Mouse (Mus musculus) forebrain, postnatal 0 days (tissue): ENCODE data around the gene Ssbp3. TPM values are rescaled to one million over a fixed set of nuclear protein-coding genes. Genes with fewer than 3 reads are reported as not detected.

ENCODE experiments used
- ATAC-seq: fragments of 200-750 bp; cut with Nextera tagmentation; 2 replicates; pipeline ENCODE4 v1.8.0; 2017; ENCODE audit warnings: mild to moderate bottlenecking, moderate library complexity
- DNase-seq: peaks from one replicate; pipeline ENCODE4 v3.0.0-alpha.2; 2015
- H3K27ac ChIP-seq: fragments of 300-500 bp; sonication (generic); 2 replicates; pipeline ENCODE4 v1.5.1; 2014; ENCODE audit warnings: low read depth, mild to moderate bottlenecking, antibody characterized with exemption, low read length, moderate library complexity, mixed read lengths
- H3K27me3 ChIP-seq: fragments of 300-500 bp; sonication (generic); 2 replicates; pipeline ENCODE4 v1.6.1; 2014; ENCODE audit warnings: mild to moderate bottlenecking, low read length, mixed read lengths; ENCODE audit not compliant: insufficient read depth
- H3K36me3 ChIP-seq: fragments of 300-500 bp; sonication (generic); 2 replicates; pipeline ENCODE4 v1.6.1; 2014; ENCODE audit warnings: mild to moderate bottlenecking, moderate library complexity; ENCODE audit not compliant: insufficient read depth
- H3K4me1 ChIP-seq: fragments of 300-500 bp; sonication (generic); 2 replicates; pipeline ENCODE4 v1.6.1; 2014; ENCODE audit warnings: antibody characterized with exemption; ENCODE audit not compliant: insufficient read depth
- H3K4me2 ChIP-seq: fragments of 300-500 bp; sonication (generic); 2 replicates; pipeline ENCODE4 v1.6.1; 2014; ENCODE audit warnings: low read depth, mild to moderate bottlenecking, moderate library complexity
- H3K4me3 ChIP-seq: fragments of 300-500 bp; sonication (generic); 2 replicates; pipeline ENCODE4 v1.5.1; 2014; ENCODE audit warnings: low read depth, low read length, mixed read lengths
- H3K9ac ChIP-seq: fragments of 300-500 bp; sonication (generic); 2 replicates; pipeline ENCODE4 v1.6.1; 2014; ENCODE audit warnings: mild to moderate bottlenecking
- H3K9me3 ChIP-seq: fragments of 300-500 bp; sonication (generic); 2 replicates; pipeline ENCODE4 v1.6.1; 2016; ENCODE audit warnings: low read length
- CTCF ChIP-seq: sonication (generic); IDR thresholded peaks from 2 replicates; pipeline ENCODE4 v1.5.1; 2016; ENCODE audit warnings: antibody characterized with exemption, control low read depth, low read depth
- WGBS: fragments of 180-500 bp; shearing (Covaris S2); extraction: QIAGEN DNeasy Blood & Tissue Kit; methylation state at CpG from one replicate; pipeline ENCODE4 v1.1.7; 2014; 5-methylcytosine and 5-hydroxymethylcytosine counted together
- polyA plus RNA-seq: library from polyadenylated mRNA; unstranded; fragments of >200 nt; fragmentation: Nextera tagmentation; extraction: Ambion mirVana; gene quantifications from 2 replicates; pipeline ENCODE4 v1.2.1, GENCODE M21; 2015
- total RNA-seq: library from RNA; depleted of rRNA; stranded (reverse); fragments of >200 nt; gene quantifications from 2 replicates; pipeline ENCODE4 v1.2.3, GENCODE M21; 2014

Ssbp3 gene
- total and polyA plus RNA-seq, 2 experiments from 2014 or later = 117 to 137 TPM

GRCm38 (mm10) chr4:107024899-107025298, 114.4 kb downstream of the Ssbp3 start:
- H3K27me3 ChIP-seq = no peaks in the 10 kb centered on the region
- H3K27ac ChIP-seq = no peak overlapping the region
- DNase-seq (no peak), ATAC-seq (no peak)
- 65% methylated on average over 7 of the region's 7 CpGs for WGBS
- no peak overlapping the region for H3K4me2 ChIP-seq
- H3K36me3 ChIP-seq = 0 out of 2 replicates have a peak, but pooled peaks cover 7% of the 10 kb centered on the region
- no peak overlapping the region for H3K9ac ChIP-seq
- no peak for TF ChIP-seq CTCF
- H3K9me3 ChIP-seq = no peaks in the 10 kb centered on the region
- no peak overlapping the region for H3K4me3 ChIP-seq
- no peaks in the 10 kb centered on the region for H3K4me1 ChIP-seq

DNA sequence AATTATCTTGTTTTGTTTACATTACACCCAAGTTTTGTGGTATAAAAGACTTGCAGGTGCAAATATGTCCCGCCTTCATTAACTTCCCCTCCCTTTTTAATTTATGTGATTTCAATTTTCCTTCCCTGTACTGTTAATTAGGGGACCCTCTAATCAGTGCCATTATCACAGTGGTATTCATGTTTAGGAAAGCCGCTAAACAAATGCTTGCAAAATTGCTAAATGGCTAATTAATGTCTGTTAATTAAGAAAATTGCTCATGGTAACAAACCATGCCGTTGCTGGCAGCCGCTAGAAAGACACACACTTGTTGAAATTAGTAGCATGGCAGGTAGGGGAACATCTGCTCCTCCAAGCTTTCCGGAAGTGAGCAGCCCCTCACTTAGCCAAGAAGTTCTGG, 114.9 kb downstream of the Ssbp3 start:
- 0 out of 2 replicates have a peak, but pooled peaks cover 7% of the 10 kb centered on the region for H3K36me3 ChIP-seq
- no peaks in the 10 kb centered on the region for H3K27me3 ChIP-seq
- no peaks in the 10 kb centered on the region for H3K4me1 ChIP-seq
- no peak for TF ChIP-seq CTCF
- no peak overlapping the region for H3K9ac ChIP-seq
- no peak overlapping the region for H3K27ac ChIP-seq
- DNase-seq (no peak), ATAC-seq (no peak; the same call in 1 of the 2 replicates)
- H3K9me3 ChIP-seq = no peaks in the 10 kb centered on the region
- 24% methylated on average over 5 of the region's 5 CpGs for WGBS
- H3K4me3 ChIP-seq = no peak overlapping the region
- H3K4me2 ChIP-seq = no peak overlapping the region

DNA sequence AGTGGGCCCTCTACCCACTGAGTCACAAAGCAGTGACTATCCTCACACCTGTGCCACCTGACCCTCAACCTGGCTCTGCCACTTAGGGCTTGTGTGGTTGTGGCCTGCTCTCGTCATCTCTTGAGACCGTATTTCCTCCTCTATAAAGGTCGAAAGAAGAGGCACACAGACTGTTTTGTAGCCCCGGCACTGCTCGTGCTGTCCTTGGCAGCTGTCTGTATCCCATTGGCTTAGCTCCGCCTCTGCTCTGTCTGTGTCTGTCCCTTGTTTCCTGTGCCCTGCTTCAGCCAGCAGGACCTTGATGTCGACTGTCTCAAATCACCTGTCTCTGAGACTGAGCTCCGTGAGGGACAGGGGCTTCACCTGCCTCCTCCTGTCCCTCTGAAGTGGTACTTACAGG, 116.0 kb downstream of the Ssbp3 start:
- H3K4me2 ChIP-seq = no peak overlapping the region
- H3K9me3 ChIP-seq = no peaks in the 10 kb centered on the region
- no peaks in the 10 kb centered on the region for H3K27me3 ChIP-seq
- no peak for ATAC-seq
- peaks cover 13% of the 10 kb centered on the region; the same call in 1 of the 2 replicates for H3K36me3 ChIP-seq
- TF ChIP-seq CTCF = no peak
- no peaks in the 10 kb centered on the region for H3K4me1 ChIP-seq
- DNase-seq = no peak
- WGBS = 54% methylated on average over 8 of the region's 8 CpGs
- H3K27ac ChIP-seq = no peak overlapping the region
- no peak overlapping the region for H3K4me3 ChIP-seq
- no peak overlapping the region for H3K9ac ChIP-seq

- Histone ChIP-seq H3K36me3 (peaks cover 49% of the 10 kb centered on the region), H3K4me1 (no peaks in the 10 kb centered on the region), H3K9ac (no peak overlapping the region), H3K27me3 (no peaks in the 10 kb centered on the region), H3K9me3 (no peaks in the 10 kb centered on the region), H3K4me3 (no peak overlapping the region), H3K4me2 (no peak overlapping the region), H3K27ac (no peak overlapping the region)
- WGBS = 93% methylated on average over 4 of the region's 4 CpGs
- no peak for ATAC-seq
- no peak for DNase-seq
- TF ChIP-seq CTCF = no peak
Measured at GRCm38 (mm10) chr4:107035689-107036088, 125.2 kb downstream of the Ssbp3 start.

- no peak for TF ChIP-seq CTCF
- no peak for ATAC-seq
- Histone ChIP-seq H3K4me3 (no peak overlapping the region), H3K27ac (no peak overlapping the region), H3K4me2 (no peak overlapping the region), H3K9ac (no peak overlapping the region), H3K9me3 (no peaks in the 10 kb centered on the region), H3K4me1 (no peaks in the 10 kb centered on the region), H3K27me3 (no peaks in the 10 kb centered on the region), H3K36me3 (peaks cover 52% of the 10 kb centered on the region)
- WGBS = 97% methylated on average over 2 of the region's 2 CpGs
- no peak for DNase-seq
Measured at GRCm38 (mm10) chr4:107036985-107037384, 126.5 kb downstream of the Ssbp3 start.

DNA sequence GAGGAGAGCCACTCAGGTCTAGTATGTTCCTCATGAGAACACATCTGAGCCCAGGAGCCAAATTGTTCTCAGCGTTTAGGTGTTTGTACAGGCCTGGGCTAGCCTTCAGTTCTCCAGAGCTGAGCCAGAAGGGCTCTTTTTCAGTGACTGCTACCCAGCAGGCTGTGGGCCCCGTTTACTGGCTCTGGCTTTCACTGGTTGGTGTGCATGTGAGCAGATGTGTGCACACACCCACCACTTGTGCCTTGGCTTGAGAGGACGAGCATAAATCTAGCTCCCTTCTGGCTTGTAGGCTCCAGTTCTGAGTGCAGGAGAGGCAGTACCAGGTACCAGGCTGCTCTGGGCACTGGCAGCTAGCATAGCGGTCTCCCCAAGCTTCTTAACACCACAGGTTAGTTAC, 127.8 kb downstream of the Ssbp3 start:
- Histone ChIP-seq H3K27ac (peak overlapping the region; percentile 54; the same call in 1 of the 2 replicates), H3K9ac (no peak overlapping the region), H3K27me3 (no peaks in the 10 kb centered on the region), H3K4me1 (no peaks in the 10 kb centered on the region), H3K36me3 (peaks cover 48% of the 10 kb centered on the region), H3K9me3 (no peaks in the 10 kb centered on the region), H3K4me2 (no peak overlapping the region), H3K4me3 (no peak overlapping the region)
- 82% methylated on average over 4 of the region's 4 CpGs for whole genome bisulfite sequencing
- DNase-seq (no peak), ATAC-seq (no peak)
- TF ChIP-seq CTCF = no peak

DNA sequence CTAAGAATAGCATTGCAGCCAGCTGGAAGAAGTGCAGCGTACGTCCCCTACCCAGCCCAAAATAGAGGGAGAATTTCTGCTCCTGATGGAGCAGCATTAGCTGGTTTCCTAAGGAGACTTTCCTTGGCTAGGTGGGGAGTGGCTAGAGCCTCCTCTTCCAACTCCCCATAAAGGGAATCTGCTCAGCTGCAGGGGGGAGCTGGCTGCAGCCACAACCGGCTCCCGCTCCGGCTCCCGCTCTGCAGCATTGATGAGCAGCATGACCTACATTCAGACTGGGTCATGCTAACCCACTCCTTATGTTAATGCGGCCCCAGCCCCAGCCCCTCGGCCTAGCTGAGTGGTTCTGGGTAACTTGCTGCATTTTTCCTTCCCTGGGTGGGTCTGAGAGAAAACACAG, 128.8 kb downstream of the Ssbp3 start:
- Histone ChIP-seq H3K27me3 (no peaks in the 10 kb centered on the region), H3K9ac (no peak overlapping the region), H3K9me3 (no peaks in the 10 kb centered on the region), H3K36me3 (peaks cover 52% of the 10 kb centered on the region), H3K27ac (0 out of 2 replicates have a peak overlapping the region, but pooled peaks have one; percentile 15), H3K4me2 (no peak overlapping the region), H3K4me3 (no peak overlapping the region), H3K4me1 (no peaks in the 10 kb centered on the region)
- peak; percentile 48 for ATAC-seq
- no peak for DNase-seq
- TF ChIP-seq CTCF = no peak
- 53% methylated on average over 8 of the region's 8 CpGs for WGBS
